Mouse (Mus musculus): ENCODE measurements around the gene Cntn4. TPM values are rescaled to one million over a fixed set of nuclear protein-coding genes. Genes with fewer than 3 reads are reported as not detected.
A peak's percentile ranks its signal among the peaks of the same experiment; 100 is the strongest.

Cntn4 gene
- polyA plus RNA-seq, 1 experiment from 2014 or later = 26.0 TPM

- ATAC-seq (ENCODE audit: low read depth) = no peak
- WGBS = 88% methylated on average over 3 of the region's 3 CpGs
- Histone ChIP-seq H3K4me3 (no peak overlapping the region), H3K4me2 (no peak overlapping the region), H3K4me1 (replicated peaks) (0 out of 2 replicates have a peak, but pooled peaks cover 9% of the 10 kb centered on the region), H3K27me3 (no peaks in the 10 kb centered on the region), H3K9me3 (no peaks in the 10 kb centered on the region), H3K27ac (replicated peaks) (no peak overlapping the region), H3K36me3 (no peaks in the 10 kb centered on the region), H3K9ac (no peak overlapping the region)
These were observed 939.6 kb downstream of the Cntn4 start for GRCm38 (mm10) chr6:106617081-106617480.

- Histone ChIP-seq H3K9me3 (no peaks in the 10 kb centered on the region), H3K27me3 (no peaks in the 10 kb centered on the region), H3K36me3 (no peaks in the 10 kb centered on the region), H3K4me2 (no peak overlapping the region), H3K4me3 (no peak overlapping the region), H3K27ac (replicated peaks) (0 out of 2 replicates have a peak overlapping the region, but pooled peaks have one; percentile 18), H3K9ac (no peak overlapping the region), H3K4me1 (replicated peaks) (0 out of 2 replicates have a peak, but pooled peaks cover 6% of the 10 kb centered on the region)
- 47% methylated on average over 5 of the region's 5 CpGs for WGBS
- no peak for ATAC-seq (ENCODE audit: low read depth)
These were observed 943.8 kb downstream of the Cntn4 start for GRCm38 (mm10) chr6:106621188-106621749.

- no peak overlapping the region for H3K9ac ChIP-seq
- H3K4me1 ChIP-seq (replicated peaks) = 0 out of 2 replicates have a peak, but pooled peaks cover 3% of the 10 kb centered on the region
- H3K27ac ChIP-seq (replicated peaks) = no peak overlapping the region
- no peaks in the 10 kb centered on the region for H3K36me3 ChIP-seq
- WGBS = 80% methylated on average over 3 of the region's 3 CpGs
- ATAC-seq (ENCODE audit: low read depth) = no peak
- H3K27me3 ChIP-seq = no peaks in the 10 kb centered on the region
- no peak overlapping the region for H3K4me3 ChIP-seq
- H3K9me3 ChIP-seq = no peaks in the 10 kb centered on the region
- no peak overlapping the region for H3K4me2 ChIP-seq
These were observed 965.6 kb downstream of the Cntn4 start for GRCm38 (mm10) chr6:106643026-106643425.

- Histone ChIP-seq H3K27ac (replicated peaks) (no peak overlapping the region), H3K4me3 (no peak overlapping the region), H3K27me3 (no peaks in the 10 kb centered on the region), H3K9ac (no peak overlapping the region), H3K4me2 (no peak overlapping the region), H3K4me1 (replicated peaks) (0 out of 2 replicates have a peak, but pooled peaks cover 3% of the 10 kb centered on the region), H3K36me3 (no peaks in the 10 kb centered on the region), H3K9me3 (no peaks in the 10 kb centered on the region)
- WGBS = 32% methylated on average over 5 of the region's 5 CpGs
- ATAC-seq (ENCODE audit: low read depth) = peak; percentile 77; the same call in 1 of the 2 replicates
These were observed 968.2 kb downstream of the Cntn4 start for GRCm38 (mm10) chr6:106645496-106646211.

GRCm38 (mm10) chr6:106646945-106647344 lies 969.5 kb downstream of the Cntn4 start:
- 4% methylated on average over 4 of the region's 4 CpGs for WGBS
- Histone ChIP-seq H3K9ac (no peak overlapping the region), H3K9me3 (no peaks in the 10 kb centered on the region), H3K4me2 (no peak overlapping the region), H3K4me3 (no peak overlapping the region), H3K36me3 (no peaks in the 10 kb centered on the region), H3K27ac (replicated peaks) (no peak overlapping the region), H3K27me3 (no peaks in the 10 kb centered on the region), H3K4me1 (replicated peaks) (0 out of 2 replicates have a peak, but pooled peaks cover 3% of the 10 kb centered on the region)
- no peak for ATAC-seq (ENCODE audit: low read depth)

GRCm38 (mm10) chr6:106663780-106664651 lies 986.6 kb downstream of the Cntn4 start:
- no peak overlapping the region for H3K4me3 ChIP-seq
- H3K27me3 ChIP-seq = no peaks in the 10 kb centered on the region
- no peak overlapping the region for H3K4me2 ChIP-seq
- ATAC-seq (ENCODE audit: low read depth) = no peak
- no peaks in the 10 kb centered on the region for H3K9me3 ChIP-seq
- H3K4me1 ChIP-seq (replicated peaks) = peaks cover 5% of the 10 kb centered on the region; the same call in 1 of the 2 replicates
- no peaks in the 10 kb centered on the region for H3K36me3 ChIP-seq
- no peak overlapping the region; the same call in 1 of the 2 replicates for H3K27ac ChIP-seq (replicated peaks)
- 36% methylated on average over 6 of the region's 6 CpGs for WGBS
- no peak overlapping the region for H3K9ac ChIP-seq

- no peak for ATAC-seq (ENCODE audit: low read depth)
These were observed 998.1 kb downstream of the Cntn4 start for GRCm38 (mm10) chr6:106675581-106675980.

GRCm38 (mm10) chr6:106701931-106702330 lies 1024.5 kb downstream of the Cntn4 start:
- WGBS = 68% methylated on average over 3 of the region's 3 CpGs
- Histone ChIP-seq H3K4me2 (no peak overlapping the region), H3K36me3 (no peaks in the 10 kb centered on the region), H3K4me3 (no peak overlapping the region), H3K9me3 (no peaks in the 10 kb centered on the region), H3K27ac (replicated peaks) (no peak overlapping the region), H3K9ac (no peak overlapping the region), H3K27me3 (no peaks in the 10 kb centered on the region), H3K4me1 (replicated peaks) (no peaks in the 10 kb centered on the region)
- no peak for ATAC-seq (ENCODE audit: low read depth)

More at GRCm38 (mm10) chr6:106675581-106675980, 998.1 kb downstream of the Cntn4 start:
- Histone ChIP-seq H3K36me3 (no peaks in the 10 kb centered on the region), H3K4me3 (no peak overlapping the region), H3K9me3 (no peaks in the 10 kb centered on the region), H3K4me2 (no peak overlapping the region), H3K27me3 (no peaks in the 10 kb centered on the region), H3K9ac (no peak overlapping the region), H3K4me1 (replicated peaks) (no peaks in the 10 kb centered on the region), H3K27ac (replicated peaks) (no peak overlapping the region)
- 79% methylated on average over 8 of the region's 8 CpGs for WGBS

- ATAC-seq (ENCODE audit: low read depth) = no peak
- H3K4me1 ChIP-seq (replicated peaks) = no peaks in the 10 kb centered on the region
- H3K27me3 ChIP-seq = no peaks in the 10 kb centered on the region
- 72% methylated on average over 3 of the region's 3 CpGs for WGBS
- H3K9ac ChIP-seq = no peak overlapping the region
- no peaks in the 10 kb centered on the region for H3K9me3 ChIP-seq
- no peak overlapping the region for H3K4me3 ChIP-seq
- no peaks in the 10 kb centered on the region for H3K36me3 ChIP-seq
- H3K4me2 ChIP-seq = no peak overlapping the region
- no peak overlapping the region for H3K27ac ChIP-seq (replicated peaks)
These were observed 1028.1 kb downstream of the Cntn4 start for GRCm38 (mm10) chr6:106705506-106706035.

GRCm38 (mm10) chr6:106725642-106726041 lies 1048.2 kb downstream of the Cntn4 start:
- Histone ChIP-seq H3K4me3 (no peak overlapping the region), H3K9ac (no peak overlapping the region), H3K27me3 (no peaks in the 10 kb centered on the region), H3K9me3 (no peaks in the 10 kb centered on the region), H3K4me1 (replicated peaks) (no peaks in the 10 kb centered on the region), H3K4me2 (no peak overlapping the region), H3K36me3 (no peaks in the 10 kb centered on the region), H3K27ac (replicated peaks) (no peak overlapping the region)
- WGBS = 91% methylated on average over 4 of the region's 4 CpGs
- ATAC-seq (ENCODE audit: low read depth) = no peak

GRCm38 (mm10) chr6:106726078-106726477 lies 1048.6 kb downstream of the Cntn4 start:
- Histone ChIP-seq H3K9ac (no peak overlapping the region), H3K4me3 (no peak overlapping the region), H3K27me3 (no peaks in the 10 kb centered on the region), H3K9me3 (no peaks in the 10 kb centered on the region), H3K27ac (replicated peaks) (no peak overlapping the region), H3K36me3 (no peaks in the 10 kb centered on the region), H3K4me1 (replicated peaks) (no peaks in the 10 kb centered on the region), H3K4me2 (no peak overlapping the region)
- WGBS = 88% methylated on average over 6 of the region's 6 CpGs
- no peak for ATAC-seq (ENCODE audit: low read depth)

- Histone ChIP-seq H3K9ac (no peak overlapping the region), H3K4me3 (no peak overlapping the region), H3K9me3 (no peaks in the 10 kb centered on the region), H3K27ac (replicated peaks) (no peak overlapping the region), H3K27me3 (no peaks in the 10 kb centered on the region), H3K4me1 (replicated peaks) (no peaks in the 10 kb centered on the region), H3K4me2 (no peak overlapping the region), H3K36me3 (no peaks in the 10 kb centered on the region)
- ATAC-seq (ENCODE audit: low read depth) = no peak
- WGBS = 88% methylated on average over 1 of the region's 1 CpGs
These were observed 1050.2 kb downstream of the Cntn4 start for GRCm38 (mm10) chr6:106727703-106728102.

All from neural tube, embryonic 13.5 days (tissue).